Comparison of ENCODE assay signal across 8 mouse cellular contexts in the genomic region with DNA sequence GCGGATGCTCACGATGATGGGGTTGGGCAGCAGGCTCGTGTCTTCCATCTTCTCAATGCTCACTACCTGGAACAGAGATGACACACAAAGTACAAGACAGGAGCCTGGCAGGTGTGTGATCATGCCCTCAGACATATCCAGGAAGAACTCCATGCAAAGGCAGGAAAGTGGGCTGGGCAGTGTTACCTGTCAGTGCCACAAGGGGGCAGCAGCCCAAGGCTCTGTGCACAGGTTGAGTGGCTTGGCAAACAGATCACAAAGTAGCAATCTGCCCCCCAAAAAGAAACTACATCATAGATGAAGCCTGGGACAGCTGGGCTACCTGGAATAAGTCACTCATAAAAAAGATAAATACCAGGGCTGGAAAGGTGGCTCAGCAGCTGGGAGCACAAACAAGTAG. TPM values are rescaled to one million over a fixed set of nuclear protein-coding genes. Genes with fewer than 3 reads are reported as not detected.
DNase-seq lines count a peak whose midpoint lies in the region; ATAC-seq and TF ChIP-seq lines count a peak whose summit lies in the region.

No protein-coding gene starts in this region.

- WGBS in hindbrain, embryonic 13.5 days, result 55% methylated on average over 3 of the region's 3 CpGs

- peak; percentile 78 for TF ChIP-seq RAD21 in MEL (IDR thresholded peaks at IDR 0.05; ENCODE audit: low read depth, low read length)

- peak; percentile 79 for DNase-seq in MEL (ENCODE audit: low read depth, low spot score)
- DNase-seq in cerebellum, adult 11-12 months, result peak; percentile 75
- peak; percentile 82 for DNase-seq in left cerebral cortex, adult 18-20 months (ENCODE audit: low spot score in 2 of 2)
- DNase-seq in right cerebral cortex, postnatal 10 days (ENCODE audit: low spot score in 2 of 2), result peak; percentile 75 to 85
- DNase-seq in urinary bladder, postnatal 14 days (ENCODE audit: low spot score), result peak; percentile 80

- no peak overlapping the region for H3K4me2 ChIP-seq in hindbrain, embryonic 13.5 days

- H3K9me3 ChIP-seq in MEL (replicated peaks; ENCODE audit: insufficient read depth, low read length), result no peaks in the 10 kb centered on the region
- H3K9me3 ChIP-seq in hindbrain, embryonic 13.5 days, result no peaks in the 10 kb centered on the region

- no peak overlapping the region for H3K9ac ChIP-seq in MEL (ENCODE audit: control insufficient read depth, low read depth, low read length, poor library complexity, severe bottlenecking)
- H3K9ac ChIP-seq in hindbrain, embryonic 13.5 days, result no peak overlapping the region

- no peak overlapping the region for H3K4me3 ChIP-seq in MEL (ENCODE audit: control insufficient read depth in 1 of 2, insufficient read depth in 1 of 2, low read depth in 2 of 2, low read length in 2 of 2)
- no peak overlapping the region for H3K4me3 ChIP-seq in hindbrain, embryonic 13.5 days

- peak; percentile 93 to 97 (median 97) for TF ChIP-seq CTCF in MEL (IDR thresholded peaks at IDR 0.05 in 2 of 3, conservative IDR thresholded peaks at IDR 0.05 in 1 of 3; ENCODE audit: control insufficient read depth in 1 of 3, insufficient read depth in 1 of 3, low read depth in 2 of 3, low read length in 3 of 3, poor library complexity in 1 of 3, severe bottlenecking in 1 of 3)

- H3K27ac ChIP-seq in MEL (ENCODE audit: control insufficient read depth, low read depth, low read length), result no peak overlapping the region
- H3K27ac ChIP-seq in hindbrain, embryonic 13.5 days, result no peak overlapping the region

- peak; percentile 83 for ATAC-seq in frontal cortex, adult (ENCODE audit: low TSS enrichment)
- ATAC-seq in hindbrain, embryonic 13.5 days (ENCODE audit: low FRiP score), result peak; percentile 49; the same call in 1 of the 2 replicates
- peak; percentile 38 for ATAC-seq in megakaryocyte-erythroid progenitor cell, adult 5-6 weeks (replicated peaks; ENCODE audit: low FRiP score, low TSS enrichment, poor library complexity, severe bottlenecking)

- no peaks in the 10 kb centered on the region for H3K79me2 ChIP-seq in MEL (ENCODE audit: control insufficient read depth, insufficient read depth, low read length, poor library complexity)

- no peak for TF ChIP-seq EP300 in MEL (IDR thresholded peaks at IDR 0.05; ENCODE audit: low read depth in 1 of 2, low read length in 2 of 2)

- peaks cover 0 to 20% of the 10 kb centered on the region in 2 experiments; a peak in 2 of 4 replicates for H3K36me3 ChIP-seq in MEL (ENCODE audit: control insufficient read depth in 1 of 2, insufficient read depth in 2 of 2, low read length in 2 of 2)
- peaks cover 6% of the 10 kb centered on the region for H3K36me3 ChIP-seq in hindbrain, embryonic 13.5 days

- H3K27me3 ChIP-seq in MEL (ENCODE audit: control insufficient read depth in 1 of 2, insufficient read depth in 2 of 2, low read length in 2 of 2), result no peaks in the 10 kb centered on the region
- no peaks in the 10 kb centered on the region for H3K27me3 ChIP-seq in hindbrain, embryonic 13.5 days

- H3K4me1 ChIP-seq in MEL (ENCODE audit: control insufficient read depth in 1 of 2, insufficient read depth in 2 of 2, low read length in 2 of 2), result peaks cover 5 to 20% of the 10 kb centered on the region in 2 experiments
- H3K4me1 ChIP-seq in hindbrain, embryonic 13.5 days (replicated peaks), result peaks cover 8% of the 10 kb centered on the region; the same call in 1 of the 2 replicates

- no peak for TF ChIP-seq POLR2A in MEL (IDR thresholded peaks at IDR 0.05; ENCODE audit: control insufficient read depth in 1 of 2, insufficient read depth in 1 of 2, low read depth in 1 of 2, low read length in 2 of 2, poor library complexity in 1 of 2)

TF ChIP-seq in MEL, 35 proteins besides CTCF, POLR2A, EP300 and RAD21:
- TF ChIP-seq POLR2AphosphoS5 (IDR thresholded peaks at IDR 0.05; ENCODE audit: borderline replicate concordance, low read depth, low read length) (no peak), MAZ (IDR thresholded peaks at IDR 0.05; ENCODE audit: low read depth, low read length) (no peak; the same call in 1 of the 2 replicates), ZC3H11A (IDR thresholded peaks at IDR 0.05; ENCODE audit: low read depth, low read length) (peak; percentile 69), ELF1 (IDR thresholded peaks at IDR 0.05; ENCODE audit: low read depth, low read length) (0 out of 2 replicates have a peak, but pooled peaks have one; percentile 40), SMC3 (IDR thresholded peaks at IDR 0.05; ENCODE audit: low read depth, low read length) (peak; percentile 97), BHLHE40 (IDR thresholded peaks at IDR 0.05; ENCODE audit: borderline replicate concordance, low read depth, low read length) (no peak), MEF2A (IDR thresholded peaks at IDR 0.05; ENCODE audit: extremely low read depth, insufficient replicate concordance, low read depth, low read length, poor library complexity, severe bottlenecking) (no peak), USF2 (IDR thresholded peaks at IDR 0.05; ENCODE audit: borderline replicate concordance in 1 of 2, insufficient read depth in 1 of 2, low read depth in 1 of 2, low read length in 2 of 2) (no peak), HCFC1 (IDR thresholded peaks at IDR 0.05; ENCODE audit: low read depth, low read length) (no peak)

RNA-seq across cellular contexts. Expression of a gene that starts 24.5 kb away (rescaled TPM):
- 2,001 and 2,111 TPM in 2 replicates for total RNA-seq in MEL (2012; rRNA removed)
- polyA plus RNA-seq in MEL (2012; ENCODE audit: insufficient read depth in 1 of 2, insufficient read length in 2 of 2, low read depth in 1 of 2, low replicate concordance in 2 of 2, missing spikeins in 1 of 2), result 100 to 1,000 TPM in 1 of 2 experiments, not detected in 1; 848 TPM
- 394 and 397 TPM in 2 replicates for polyA plus RNA-seq in hindbrain, embryonic 13.5 days (2015; fragmentation: Nextera tagmentation; extraction: Ambion mirVana)
- 100 to 1,000 TPM; 515 to 567 TPM for total RNA-seq in left cerebral cortex, adult 18-20 months (2021)
- 2,763 and 2,797 TPM in 2 replicates for total RNA-seq in megakaryocyte-erythroid progenitor cell, adult 5-6 weeks (2014; fragmentation: Nextera tagmentation)
- 770 and 846 TPM in 2 replicates for total RNA-seq in megakaryocyte-erythroid progenitor cell, adult 5-6 weeks (2017)
